Mouse (Mus musculus) CH12.LX (cell line): ENCODE results near the gene Gm17364. TPM values are rescaled to one million over a fixed set of nuclear protein-coding genes. Genes with fewer than 3 reads are reported as not detected.

Experiments used
- DNase-seq: peaks from one replicate; pipeline ENCODE4 v3.0.0-alpha.2; 2013; ENCODE audit errors: extremely low read depth
- H3K27ac ChIP-seq: 2 replicates; pipeline ENCODE4 v1.5.1; 2012; ENCODE audit warnings: low read depth, mild to moderate bottlenecking, control low read depth, moderate library complexity; ENCODE audit not compliant: insufficient read depth
- H3K27me3 ChIP-seq: replicated peaks from 2 replicates; pipeline ENCODE3; 2012; ENCODE audit warnings: inconsistent platforms
- H3K36me3 ChIP-seq, 2 experiments: replicated peaks in 1 of 2; 2 replicates each; pipeline versions ENCODE3 to v1.6.1; 2012; ENCODE audit warnings: inconsistent platforms in 1 of 2, low read length in 1 of 2, mild to moderate bottlenecking in 1 of 2, mixed read lengths in 1 of 2, moderate library complexity in 1 of 2; ENCODE audit not compliant: control insufficient read depth in 1 of 2, insufficient read depth in 1 of 2
- H3K4me1 ChIP-seq, 2 experiments: 2 replicates each; pipeline ENCODE4 v1.6.1; 2012; ENCODE audit warnings: inconsistent platforms in 1 of 2, moderate library complexity in 1 of 2; ENCODE audit not compliant: insufficient read depth in 2 of 2, control insufficient read depth in 1 of 2
- H3K4me2 ChIP-seq: 2 replicates; pipeline ENCODE4 v1.6.1; 2012; ENCODE audit warnings: low read depth, mild to moderate bottlenecking, control low read depth; ENCODE audit not compliant: poor library complexity, insufficient read depth, severe bottlenecking
- H3K4me3 ChIP-seq, 3 experiments: fragments of 150-350 bp in 1 of 3; sonication (generic) in 1 of 3; replicated peaks in 1 of 3; 2 replicates each; pipeline versions ENCODE3 to v1.5.1; 2011 to 2012; ENCODE audit warnings: low read depth in 2 of 3, low read length in 2 of 3, mild to moderate bottlenecking in 2 of 3, moderate library complexity in 2 of 3, control low read depth in 1 of 3, improper control_type of control experiment in 1 of 3, inconsistent platforms in 1 of 3, mixed read lengths in 1 of 3; ENCODE audit not compliant: poor library complexity in 1 of 3
- H3K79me2 ChIP-seq: replicated peaks from 2 replicates; pipeline ENCODE4 v1.6.1; 2012; ENCODE audit warnings: mild to moderate bottlenecking, moderate library complexity; ENCODE audit not compliant: control insufficient read depth, poor library complexity, insufficient read depth, severe bottlenecking; ENCODE audit errors: extremely low read depth
- H3K9ac ChIP-seq: 2 replicates; pipeline ENCODE4 v1.6.1; 2012; ENCODE audit warnings: low read depth, mild to moderate bottlenecking, control low read depth, moderate library complexity; ENCODE audit not compliant: insufficient read depth
- H3K9me3 ChIP-seq: replicated peaks from 2 replicates; pipeline ENCODE3; 2012; ENCODE audit warnings: low read length, inconsistent platforms, mixed read lengths
- BHLHE40 ChIP-seq: IDR thresholded peaks from 2 replicates; pipeline ENCODE4 v1.6.1; 2011; ENCODE audit warnings: mild to moderate bottlenecking, low read depth, low read length, improper control_type of control experiment
- CHD1 ChIP-seq: IDR thresholded peaks from 2 replicates; pipeline ENCODE4 v1.6.1; 2012; ENCODE audit warnings: low read depth, low read length, improper control_type of control experiment, inconsistent platforms
- CHD2 ChIP-seq: IDR thresholded peaks from 2 replicates; pipeline ENCODE4 v1.6.1; 2011; ENCODE audit warnings: low read length, improper control_type of control experiment
- CTCF ChIP-seq, 2 experiments: IDR thresholded peaks in 1 of 2; conservative IDR thresholded peaks in 1 of 2; 2 replicates each; pipeline ENCODE4 v1.5.1; 2011 to 2012; ENCODE audit warnings: low read depth in 2 of 2, low read length in 2 of 2, improper control_type of control experiment in 1 of 2, inconsistent platforms in 1 of 2, mild to moderate bottlenecking in 1 of 2, moderate library complexity in 1 of 2
- E2F4 ChIP-seq: IDR thresholded peaks from 2 replicates; pipeline ENCODE4 v1.6.1; 2011; ENCODE audit warnings: low read depth, low read length, improper control_type of control experiment; ENCODE audit not compliant: insufficient replicate concordance
- ETS1 ChIP-seq: conservative IDR thresholded peaks from 2 replicates; pipeline ENCODE4 v1.6.1; 2012; ENCODE audit warnings: low read depth, mild to moderate bottlenecking, inconsistent platforms, low read length, improper control_type of control experiment, moderate library complexity
- GABPA ChIP-seq: IDR thresholded peaks from 2 replicates; pipeline ENCODE4 v1.6.1; 2012; ENCODE audit warnings: low read depth, low read length, improper control_type of control experiment, inconsistent platforms; ENCODE audit not compliant: insufficient replicate concordance
- HCFC1 ChIP-seq: IDR thresholded peaks from 2 replicates; pipeline ENCODE4 v1.6.1; 2012; ENCODE audit warnings: low read depth, mild to moderate bottlenecking, inconsistent platforms, low read length, improper control_type of control experiment
- IRF4 ChIP-seq: IDR thresholded peaks from 2 replicates; pipeline ENCODE4 v1.6.1; 2014; ENCODE audit warnings: low read depth, mild to moderate bottlenecking, inconsistent platforms, low read length, improper control_type of control experiment
- JUND ChIP-seq: conservative IDR thresholded peaks from 2 replicates; pipeline ENCODE4 v1.6.1; 2011; ENCODE audit warnings: low read depth, low read length, improper control_type of control experiment
- KAT2A ChIP-seq: IDR thresholded peaks from 2 replicates; pipeline ENCODE4 v1.6.1; 2012; ENCODE audit warnings: low read length, improper control_type of control experiment, inconsistent platforms; ENCODE audit not compliant: insufficient replicate concordance
- MAFK ChIP-seq: IDR thresholded peaks from 2 replicates; pipeline ENCODE4 v1.6.1; 2011; ENCODE audit warnings: low read length, improper control_type of control experiment; ENCODE audit not compliant: insufficient replicate concordance
- MAX ChIP-seq: IDR thresholded peaks from 2 replicates; pipeline ENCODE4 v1.6.1; 2011; ENCODE audit warnings: low read length, improper control_type of control experiment
- MYC ChIP-seq: IDR thresholded peaks from 2 replicates; pipeline ENCODE4 v1.6.1; 2011; ENCODE audit warnings: low read depth, mild to moderate bottlenecking, improper control_type of control experiment, low read length
- NELFE ChIP-seq: IDR thresholded peaks from 2 replicates; pipeline ENCODE4 v1.6.1; 2011; ENCODE audit warnings: low read depth, low read length, improper control_type of control experiment
- PAX5 ChIP-seq: IDR thresholded peaks from 2 replicates; pipeline ENCODE4 v1.6.1; 2012; ENCODE audit warnings: low read length, inconsistent platforms, mixed read lengths
- POLR2A ChIP-seq: IDR thresholded peaks from 2 replicates; pipeline ENCODE4 v1.6.1; 2011; ENCODE audit warnings: low read depth, mild to moderate bottlenecking, improper control_type of control experiment, low read length
- RAD21 ChIP-seq: IDR thresholded peaks from 2 replicates; pipeline ENCODE4 v1.6.1; 2011; ENCODE audit warnings: low read depth, mild to moderate bottlenecking, low read length, improper control_type of control experiment, moderate library complexity
- SIN3A ChIP-seq: IDR thresholded peaks from 2 replicates; pipeline ENCODE4 v1.6.1; 2012; ENCODE audit warnings: low read length, improper control_type of control experiment, inconsistent platforms
- SMC3 ChIP-seq: IDR thresholded peaks from 2 replicates; pipeline ENCODE4 v1.6.1; 2011; ENCODE audit warnings: low read depth, low read length, improper control_type of control experiment
- TBP ChIP-seq: conservative IDR thresholded peaks from 2 replicates; pipeline ENCODE4 v1.6.1; 2011; ENCODE audit warnings: low read depth, low read length, improper control_type of control experiment
- UBTF ChIP-seq: IDR thresholded peaks from 2 replicates; pipeline ENCODE4 v1.6.1; 2012; ENCODE audit warnings: low read depth, mild to moderate bottlenecking, inconsistent platforms, low read length, improper control_type of control experiment, moderate library complexity
- USF2 ChIP-seq: conservative IDR thresholded peaks from 2 replicates; pipeline ENCODE4 v1.6.1; 2011; ENCODE audit warnings: low read depth, low read length, improper control_type of control experiment
- dilution Hi-C: fragments of 300-500 bp; cut with MboI; formaldehyde crosslinking; loops from 2 replicates; pipeline ENCODE4 v1.14.3; 2020; ENCODE audit warnings: low sequenced_read_pairs; ENCODE audit not compliant: extremely low pct_unique_long_range_greater_than_20kb, extremely low pct_ligation_motif_present
- in situ Hi-C: fragments of 300-500 bp; cut with MboI; formaldehyde crosslinking; loops from 3 replicates; pipeline ENCODE4 v1.14.3; 2019; ENCODE audit warnings: low sequenced_read_pairs, low pct_ligation_motif_present, low pct_unique_long_range_greater_than_20kb, mixed read lengths
- polyA plus RNA-seq: library from polyadenylated mRNA; unstranded; fragments of >175 nt; gene quantifications from 2 replicates; pipeline ENCODE4 v1.2.1, GENCODE M21; 2012; ENCODE audit warnings: low read depth; ENCODE audit not compliant: insufficient read length
- total RNA-seq, 2 experiments: library from RNA; depleted of rRNA; stranded (reverse); fragments of 300-350 nt in 1 of 2; fragments of >200 nt in 1 of 2; gene quantifications; 2 replicates each; pipeline ENCODE4 v1.2.3; 2012 to 2014

Gene Gm17364
- total and polyA plus RNA-seq, 3 experiments = 17.3 TPM; not detected in 2

GRCm38 (mm10) chr13:41302716-41303115, 28.9 kb upstream of the Gm17364 start (continued):
- TF ChIP-seq E2F4 = no peak
- peak; percentile 25 to 100; a peak in 2 of 4 replicates for TF ChIP-seq CTCF (conservative IDR thresholded peaks at IDR 0.05 in 1 of 2, IDR thresholded peaks at IDR 0.05 in 1 of 2; ENCODE audit: low read depth in 2 of 2, low read length in 2 of 2)
- peak; percentile 88 for TF ChIP-seq NELFE
- no peak for TF ChIP-seq USF2
- TF ChIP-seq JUND = peak; percentile 54; the same call in 1 of the 2 replicates
- TF ChIP-seq GABPA = no peak
- no peak for TF ChIP-seq MAFK
- peak; percentile 60; the same call in 1 of the 2 replicates for TF ChIP-seq IRF4
- TF ChIP-seq, all 38 proteins: peak for 15

- no peak for DNase-seq
- Histone ChIP-seq H3K27ac (no peak overlapping the region), H3K9ac (no peak overlapping the region), H3K36me3 (no peaks in the 10 kb centered on the region), H3K4me2 (no peak overlapping the region), H3K27me3 (no peaks in the 10 kb centered on the region), H3K9me3 (no peaks in the 10 kb centered on the region), H3K4me1 (peaks cover 0 to 7% of the 10 kb centered on the region in 2 experiments; a peak in 2 of 4 replicates), H3K79me2 (no peaks in the 10 kb centered on the region), H3K4me3 (no peak overlapping the region)
- in situ Hi-C loops = loop anchor here (10.0 kb wide), 1 partner anchor 155 kb away; no protein-coding TSS in a partner anchor
- TF ChIP-seq GABPA (no peak), TBP (no peak), POLR2A (no peak), ETS1 (no peak), IRF4 (no peak), NELFE (no peak), CHD2 (no peak), CTCF (conservative IDR thresholded peaks at IDR 0.05 in 1 of 2, IDR thresholded peaks at IDR 0.05 in 1 of 2; ENCODE audit: low read depth in 2 of 2, low read length in 2 of 2) (no peak), CHD1 (no peak), USF2 (no peak), MAX (no peak), SIN3A (no peak), SMC3 (no peak), BHLHE40 (no peak), PAX5 (no peak), MAFK (no peak)
- dilution Hi-C loops = no loop called here
Observed at GRCm38 (mm10) chr13:41300037-41300436, 26.3 kb upstream of the Gm17364 start.

GRCm38 (mm10) chr13:41298996-41299395, 25.2 kb upstream of the Gm17364 start:
- no peak overlapping the region for H3K4me3 ChIP-seq
- peaks cover 2 to 7% of the 10 kb centered on the region in 2 experiments; a peak in 3 of 4 replicates for H3K4me1 ChIP-seq
- H3K27ac ChIP-seq = no peak overlapping the region
- no peak for DNase-seq
- H3K9me3 ChIP-seq = no peaks in the 10 kb centered on the region
- dilution Hi-C loops = no loop called here
- TF ChIP-seq HCFC1 (no peak), MYC (no peak), CHD1 (no peak), RAD21 (no peak), UBTF (no peak), USF2 (no peak), KAT2A (no peak), PAX5 (no peak), SMC3 (no peak), E2F4 (no peak), MAFK (no peak)
- no peak overlapping the region for H3K9ac ChIP-seq
- H3K36me3 ChIP-seq = no peaks in the 10 kb centered on the region
- H3K27me3 ChIP-seq = no peaks in the 10 kb centered on the region
- no peak overlapping the region for H3K4me2 ChIP-seq
- no peaks in the 10 kb centered on the region for H3K79me2 ChIP-seq
- in situ Hi-C loops = no loop called here
